Mouse (Mus musculus) liver, embryonic 12.5 days (tissue): ENCODE measurements around the gene Hnrnpdl. TPM values are rescaled to one million over a fixed set of nuclear protein-coding genes. Genes with fewer than 3 reads are reported as not detected.

Source experiments
- ATAC-seq: fragments of 200-750 bp; cut with Nextera tagmentation; 2 replicates; pipeline ENCODE4 v1.8.0; 2017; ENCODE audit warnings: moderate number of reproducible peaks, mild to moderate bottlenecking, moderate library complexity
- H3K27ac ChIP-seq: fragments of 300-500 bp; sonication (generic); 2 replicates; pipeline ENCODE4 v1.5.1; 2016; ENCODE audit warnings: mild to moderate bottlenecking
- H3K27me3 ChIP-seq: fragments of 300-500 bp; sonication (generic); replicated peaks from 2 replicates; pipeline ENCODE4 v1.6.1; 2016; ENCODE audit warnings: mild to moderate bottlenecking, moderate library complexity
- H3K36me3 ChIP-seq: fragments of 300-500 bp; sonication (generic); 2 replicates; pipeline ENCODE4 v1.6.1; 2016; ENCODE audit warnings: mild to moderate bottlenecking, moderate library complexity
- H3K4me1 ChIP-seq: fragments of 300-500 bp; sonication (generic); 2 replicates; pipeline ENCODE4 v1.6.1; 2016
- H3K4me2 ChIP-seq: fragments of 300-500 bp; sonication (generic); 2 replicates; pipeline ENCODE4 v1.6.1; 2016; ENCODE audit warnings: mild to moderate bottlenecking, moderate library complexity
- H3K4me3 ChIP-seq: fragments of 300-500 bp; sonication (generic); 2 replicates; pipeline ENCODE4 v1.5.1; 2016; ENCODE audit warnings: mild to moderate bottlenecking, moderate library complexity
- H3K9ac ChIP-seq: fragments of 300-500 bp; sonication (generic); 2 replicates; pipeline ENCODE4 v1.6.1; 2016; ENCODE audit warnings: mild to moderate bottlenecking, moderate library complexity
- H3K9me3 ChIP-seq: fragments of 300-500 bp; sonication (generic); replicated peaks from 2 replicates; pipeline ENCODE4 v1.6.1; 2016; ENCODE audit warnings: mild to moderate bottlenecking, moderate library complexity
- WGBS: fragments of 180-500 bp; shearing (Covaris S2); methylation state at CpG from one replicate; pipeline ENCODE4 v1.1.7; 2016; ENCODE audit not compliant: insufficient replicate concordance; 5-methylcytosine and 5-hydroxymethylcytosine counted together
- polyA plus RNA-seq: library from polyadenylated mRNA; unstranded; fragments of >200 nt; fragmentation: Nextera tagmentation; extraction: Ambion mirVana; gene quantifications from 2 replicates; pipeline ENCODE4 v1.2.1, GENCODE M21; 2016

Gene Hnrnpdl
- polyA plus RNA-seq: 88.2 and 90.9 TPM in 2 replicates

- ATAC-seq: peak; percentile 81
- WGBS: under 1% methylated on average over 57 of the region's 57 CpGs
Observed at GRCm38 (mm10) chr5:100039602-100040142, at the start of gene Hnrnpdl, which contains the start of gene Enoph1. Gene Hnrnpdl, minus strand, starts transcription at chr5:100039664. Gene Enoph1, plus strand, starts transcription at chr5:100039985.

GRCm38 (mm10) chr5:100085097-100085496 is 45.6 kb upstream of the Hnrnpdl start:
- no peaks in the 10 kb centered on the region for H3K4me1 ChIP-seq
- ATAC-seq: no peak
- no peaks in the 10 kb centered on the region for H3K9me3 ChIP-seq
- no peak overlapping the region for H3K4me3 ChIP-seq
- 70% methylated on average over 8 of the region's 8 CpGs for WGBS
- no peak overlapping the region for H3K27ac ChIP-seq
- H3K9ac ChIP-seq: no peak overlapping the region
- H3K27me3 ChIP-seq: no peaks in the 10 kb centered on the region
- H3K4me2 ChIP-seq: no peak overlapping the region
- H3K36me3 ChIP-seq: no peaks in the 10 kb centered on the region

More at GRCm38 (mm10) chr5:100039602-100040142, at the start of gene Hnrnpdl, which contains the start of gene Enoph1:
- H3K4me3 ChIP-seq: peak within 1 kb of the TSS; percentile 93
- H3K27ac ChIP-seq: peak within 1 kb of the TSS; percentile 96
- H3K9me3 ChIP-seq: no peaks in the 10 kb centered on the region
- H3K4me2 ChIP-seq: peak within 1 kb of the TSS; percentile 99
- H3K27me3 ChIP-seq: no peaks in the 10 kb centered on the region
- H3K4me1 ChIP-seq: peaks cover 66% of the 10 kb centered on the region
- H3K36me3 ChIP-seq: peaks cover 43% of the 10 kb centered on the region
- H3K9ac ChIP-seq: peak within 1 kb of the TSS; percentile 97

GRCm38 (mm10) chr5:100083953-100084562 is 44.6 kb upstream of the Hnrnpdl start:
- WGBS: 76% methylated on average over 12 of the region's 12 CpGs
- Histone ChIP-seq H3K9me3 (no peaks in the 10 kb centered on the region), H3K4me3 (no peak overlapping the region), H3K4me2 (no peak overlapping the region), H3K27me3 (0 out of 2 replicates have a peak, but pooled peaks cover 4% of the 10 kb centered on the region), H3K27ac (no peak overlapping the region), H3K36me3 (no peaks in the 10 kb centered on the region), H3K9ac (no peak overlapping the region), H3K4me1 (peaks cover 9% of the 10 kb centered on the region)
- no peak for ATAC-seq

DNA sequence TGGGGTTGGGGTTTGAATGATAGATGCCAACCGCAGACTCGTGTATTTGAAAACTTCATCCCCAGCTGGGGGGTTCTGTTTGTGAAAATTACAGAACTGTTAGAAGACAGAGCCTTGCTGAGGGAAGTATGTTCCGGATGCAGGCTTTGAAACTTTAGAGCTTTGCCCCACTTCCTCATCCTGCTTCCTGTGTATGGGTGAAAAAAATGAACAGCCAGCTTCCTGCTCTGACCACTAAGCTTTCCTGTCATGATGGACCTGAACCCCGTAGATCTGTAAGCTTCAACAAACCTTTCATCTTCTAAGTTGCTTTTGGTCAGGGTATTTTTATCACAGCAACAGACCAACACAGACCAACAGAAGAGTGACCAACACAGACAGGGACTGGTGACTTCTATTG is 42.5 kb upstream of the Hnrnpdl start:
- Histone ChIP-seq H3K36me3 (no peaks in the 10 kb centered on the region), H3K4me2 (no peak overlapping the region), H3K4me3 (no peak overlapping the region), H3K9ac (no peak overlapping the region), H3K9me3 (no peaks in the 10 kb centered on the region), H3K27me3 (0 out of 2 replicates have a peak, but pooled peaks cover 4% of the 10 kb centered on the region), H3K27ac (no peak overlapping the region), H3K4me1 (peaks cover 11% of the 10 kb centered on the region)
- ATAC-seq: no peak
- WGBS: 45% methylated on average over 4 of the region's 4 CpGs

GRCm38 (mm10) chr5:100079931-100080275 is 40.4 kb upstream of the Hnrnpdl start:
- H3K9ac ChIP-seq: no peak overlapping the region
- peaks cover 13% of the 10 kb centered on the region for H3K4me1 ChIP-seq
- H3K4me3 ChIP-seq: no peak overlapping the region
- 0 out of 2 replicates have a peak, but pooled peaks cover 4% of the 10 kb centered on the region for H3K27me3 ChIP-seq
- no peaks in the 10 kb centered on the region for H3K36me3 ChIP-seq
- H3K9me3 ChIP-seq: no peaks in the 10 kb centered on the region
- H3K27ac ChIP-seq: no peak overlapping the region
- ATAC-seq: no peak
- WGBS: 78% methylated on average over 8 of the region's 8 CpGs
- peak overlapping the region; percentile 64 for H3K4me2 ChIP-seq

DNA sequence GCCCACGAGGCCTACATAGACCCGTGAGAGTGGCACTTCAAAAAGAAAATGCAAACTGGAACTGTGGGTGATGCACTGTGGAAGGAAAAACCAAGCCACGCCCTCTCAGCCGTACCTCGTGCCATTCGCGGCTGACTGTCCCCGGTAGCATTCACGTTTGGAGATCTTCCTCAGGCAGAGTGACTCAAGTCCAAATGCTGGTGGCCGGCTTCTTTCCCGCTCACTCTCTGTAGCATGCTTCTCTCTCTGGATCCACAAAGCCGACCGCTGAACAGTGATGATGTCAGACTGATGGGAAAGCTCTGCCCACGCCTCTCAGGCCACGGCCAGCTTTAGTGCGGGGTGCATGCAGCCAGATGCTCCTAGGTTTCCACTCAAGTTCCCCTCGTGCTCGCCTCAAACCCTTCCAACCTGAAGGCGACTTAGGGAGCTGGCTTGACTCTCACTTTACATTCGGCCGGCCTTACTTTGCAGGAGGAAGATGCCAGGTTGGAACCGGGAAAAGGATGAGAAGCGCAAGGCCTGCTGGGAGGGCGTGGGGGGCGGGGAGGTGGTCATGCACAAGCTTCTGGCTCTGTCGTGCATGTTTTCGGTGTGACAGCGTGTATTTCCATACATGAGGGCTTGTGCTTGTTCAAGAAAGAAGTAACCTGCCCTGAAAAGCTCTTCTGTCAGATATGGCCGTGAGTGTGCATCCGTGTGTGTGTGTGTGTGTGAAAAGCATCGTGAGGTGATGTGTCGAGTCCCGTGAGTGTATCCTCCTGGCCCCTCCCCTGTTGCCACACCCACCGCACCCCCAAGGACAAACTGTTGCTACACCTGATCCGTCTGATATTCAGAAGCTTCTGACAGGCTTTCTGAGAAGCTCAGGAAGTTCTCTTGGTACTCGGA is 39.8 kb upstream of the Hnrnpdl start:
- Histone ChIP-seq H3K4me1 (peaks cover 14% of the 10 kb centered on the region), H3K9me3 (no peaks in the 10 kb centered on the region), H3K9ac (no peak overlapping the region), H3K27me3 (0 out of 2 replicates have a peak, but pooled peaks cover 4% of the 10 kb centered on the region), H3K4me2 (peak overlapping the region; percentile 64), H3K4me3 (peak overlapping the region; percentile 46), H3K36me3 (no peaks in the 10 kb centered on the region), H3K27ac (no peak overlapping the region)
- no peak for ATAC-seq
- WGBS: 26% methylated on average over 36 of the region's 36 CpGs

DNA sequence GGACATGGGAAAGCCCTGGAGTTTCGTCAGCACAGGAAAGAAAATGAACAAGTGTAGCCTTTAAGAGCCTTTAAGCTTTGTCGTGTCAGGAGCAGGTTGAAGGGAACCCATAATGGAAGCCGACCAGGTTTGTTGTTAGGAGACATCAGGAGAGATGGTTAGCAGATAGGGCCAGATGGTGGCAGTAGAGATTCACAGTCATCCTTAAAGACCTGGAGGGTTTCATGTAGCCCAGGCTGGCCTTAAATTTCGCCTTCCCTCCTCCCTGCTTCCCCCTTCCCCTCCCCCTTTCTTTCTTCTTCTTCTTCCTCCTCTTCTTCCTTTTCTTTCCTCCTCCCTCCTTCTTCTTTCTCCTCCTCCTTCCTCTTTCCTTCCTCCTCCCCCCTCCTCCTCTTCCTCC is 35.1 kb upstream of the Hnrnpdl start:
- whole genome bisulfite sequencing: 50% methylated on average over 4 of the region's 4 CpGs
- ATAC-seq: no peak
- H3K4me1 ChIP-seq: peaks cover 10% of the 10 kb centered on the region
- H3K27ac ChIP-seq: no peak overlapping the region
- H3K4me2 ChIP-seq: no peak overlapping the region
- no peak overlapping the region for H3K4me3 ChIP-seq
- H3K9me3 ChIP-seq: no peaks in the 10 kb centered on the region
- H3K36me3 ChIP-seq: peaks cover 32% of the 10 kb centered on the region
- 0 out of 2 replicates have a peak, but pooled peaks cover 3% of the 10 kb centered on the region for H3K27me3 ChIP-seq
- no peak overlapping the region for H3K9ac ChIP-seq

DNA sequence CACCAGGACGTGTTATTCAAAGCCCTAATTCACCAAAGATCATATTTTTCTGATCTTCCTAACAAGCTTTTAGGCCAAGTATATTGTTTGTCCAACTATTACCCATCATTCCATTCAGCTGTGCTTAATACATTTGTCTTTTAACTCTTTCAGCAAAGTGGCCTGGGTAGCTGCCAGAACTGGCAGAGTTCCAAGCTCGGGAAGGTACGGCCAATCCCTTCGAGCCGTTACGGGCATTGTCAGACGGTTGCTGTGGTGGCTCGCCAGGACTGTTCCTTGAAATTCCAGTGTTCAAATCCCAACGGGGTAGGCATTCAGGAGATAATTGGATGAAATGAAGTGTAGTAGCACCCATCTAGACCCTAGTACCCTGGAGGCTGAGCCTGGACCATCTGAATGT is 33.1 kb upstream of the Hnrnpdl start:
- no peak overlapping the region for H3K27ac ChIP-seq
- 80% methylated on average over 9 of the region's 9 CpGs for WGBS
- ATAC-seq: no peak
- H3K4me1 ChIP-seq: 0 out of 2 replicates have a peak, but pooled peaks cover 2% of the 10 kb centered on the region
- no peaks in the 10 kb centered on the region for H3K9me3 ChIP-seq
- no peak overlapping the region for H3K4me3 ChIP-seq
- no peak overlapping the region for H3K9ac ChIP-seq
- H3K4me2 ChIP-seq: no peak overlapping the region
- H3K27me3 ChIP-seq: no peaks in the 10 kb centered on the region
- H3K36me3 ChIP-seq: peaks cover 46% of the 10 kb centered on the region

- Histone ChIP-seq H3K4me1 (0 out of 2 replicates have a peak, but pooled peaks cover 2% of the 10 kb centered on the region), H3K27ac (no peak overlapping the region), H3K27me3 (no peaks in the 10 kb centered on the region), H3K36me3 (peaks cover 55% of the 10 kb centered on the region), H3K4me3 (no peak overlapping the region), H3K4me2 (no peak overlapping the region), H3K9ac (no peak overlapping the region), H3K9me3 (no peaks in the 10 kb centered on the region)
- no peak for ATAC-seq
- 75% methylated on average over 5 of the region's 5 CpGs for WGBS
Observed at GRCm38 (mm10) chr5:100071541-100071940, 32.1 kb upstream of the Hnrnpdl start.

- peak; percentile 74 for ATAC-seq
- 0 out of 2 replicates have a peak, but pooled peaks cover 2% of the 10 kb centered on the region for H3K4me1 ChIP-seq
- H3K4me3 ChIP-seq: no peak overlapping the region
- no peaks in the 10 kb centered on the region for H3K27me3 ChIP-seq
- no peak overlapping the region for H3K9ac ChIP-seq
- no peak overlapping the region for H3K4me2 ChIP-seq
- H3K9me3 ChIP-seq: no peaks in the 10 kb centered on the region
- no peak overlapping the region for H3K27ac ChIP-seq
- 14% methylated on average over 3 of the region's 3 CpGs for WGBS
- peaks cover 68% of the 10 kb centered on the region for H3K36me3 ChIP-seq
Observed at GRCm38 (mm10) chr5:100070255-100070654, 30.8 kb upstream of the Hnrnpdl start.

DNA sequence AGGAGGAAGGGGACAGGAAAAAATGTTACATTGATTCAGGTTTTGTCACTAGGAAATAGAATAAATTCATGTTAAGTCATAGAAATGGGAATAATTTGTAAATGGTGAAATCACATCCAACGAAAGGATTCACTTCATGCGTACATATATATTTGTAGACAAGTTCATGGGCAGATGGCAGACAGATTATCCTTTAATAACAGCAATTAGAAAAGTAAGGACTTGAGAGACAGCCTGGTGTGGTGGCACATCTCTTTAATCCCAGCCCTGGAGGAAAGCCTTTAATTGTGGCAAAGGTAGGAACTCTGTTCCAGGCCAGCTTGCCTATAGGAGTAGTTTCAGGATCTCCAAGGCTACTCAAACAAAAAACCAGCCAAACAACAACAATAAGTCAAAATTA is 30.1 kb upstream of the Hnrnpdl start:
- no peak overlapping the region for H3K4me3 ChIP-seq
- H3K4me1 ChIP-seq: no peaks in the 10 kb centered on the region
- WGBS: 82% methylated on average over 2 of the region's 2 CpGs
- H3K9ac ChIP-seq: no peak overlapping the region
- no peak overlapping the region for H3K4me2 ChIP-seq
- H3K36me3 ChIP-seq: peaks cover 75% of the 10 kb centered on the region
- no peaks in the 10 kb centered on the region for H3K9me3 ChIP-seq
- no peak for ATAC-seq
- no peaks in the 10 kb centered on the region for H3K27me3 ChIP-seq
- H3K27ac ChIP-seq: no peak overlapping the region

DNA sequence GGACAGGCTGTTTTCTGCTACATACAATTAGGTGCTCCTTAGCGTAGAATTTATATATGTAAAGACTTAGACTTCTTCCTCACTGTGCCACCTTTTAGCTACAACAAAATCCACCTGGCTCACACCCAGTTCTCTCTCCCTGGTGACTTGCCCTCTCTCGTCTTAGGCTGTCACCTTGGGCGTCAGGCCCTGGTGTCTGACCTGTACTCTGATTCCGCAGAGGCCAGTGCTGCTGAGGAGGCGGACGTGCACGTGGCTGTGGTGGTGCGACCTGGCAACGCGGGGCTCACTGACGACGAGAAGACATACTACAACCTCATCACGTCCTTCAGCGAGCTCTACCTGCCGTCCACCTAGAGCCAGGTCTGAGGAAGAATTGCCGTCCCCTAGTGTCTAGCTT is 28.1 kb upstream of the Hnrnpdl start:
- H3K36me3 ChIP-seq: peaks cover 77% of the 10 kb centered on the region
- no peak overlapping the region for H3K4me2 ChIP-seq
- H3K27me3 ChIP-seq: no peaks in the 10 kb centered on the region
- no peak overlapping the region for H3K9ac ChIP-seq
- no peak overlapping the region for H3K4me3 ChIP-seq
- H3K4me1 ChIP-seq: no peaks in the 10 kb centered on the region
- WGBS: 86% methylated on average over 16 of the region's 16 CpGs
- no peak for ATAC-seq
- no peaks in the 10 kb centered on the region for H3K9me3 ChIP-seq
- H3K27ac ChIP-seq: no peak overlapping the region
